Mouse (Mus musculus): ENCODE results near the gene Akap11. TPM values are rescaled to one million over a fixed set of nuclear protein-coding genes. Genes with fewer than 3 reads are reported as not detected.

Akap11 gene
- total and polyA plus RNA-seq, 3 experiments: 10.9 to 17.5 (median 12.0) TPM

GRCm38 (mm10) chr14:78510713-78511112 is 25.9 kb downstream of the Akap11 start:
- peaks cover 11 to 60% of the 10 kb centered on the region in 2 experiments for H3K36me3 ChIP-seq (replicated peaks in 1 of 2; ENCODE audit: control insufficient read depth in 1 of 2, insufficient read depth in 1 of 2, low read length in 1 of 2)
- H3K9ac ChIP-seq (ENCODE audit: insufficient read depth, low read depth): no peak overlapping the region
- no peaks in the 10 kb centered on the region for H3K27me3 ChIP-seq (replicated peaks)
- in situ Hi-C loops (cut with MboI; ENCODE audit: low pct_ligation_motif_present, low pct_unique_long_range_greater_than_20kb, low sequenced_read_pairs) (no loop called here), dilution Hi-C loops (cut with MboI; ENCODE audit: extremely low pct_ligation_motif_present, extremely low pct_unique_long_range_greater_than_20kb, low sequenced_read_pairs) (no loop called here)
- DNase-seq (ENCODE audit: extremely low read depth): peak; percentile 27
- H3K27ac ChIP-seq (ENCODE audit: insufficient read depth, low read depth): no peak overlapping the region
- no peaks in the 10 kb centered on the region for H3K9me3 ChIP-seq (replicated peaks; ENCODE audit: low read length)
- no peak overlapping the region for H3K4me3 ChIP-seq (replicated peaks in 1 of 3; ENCODE audit: low read depth in 2 of 3, low read length in 2 of 3, poor library complexity in 1 of 3)
- no peaks in the 10 kb centered on the region for H3K79me2 ChIP-seq (replicated peaks; ENCODE audit: control insufficient read depth, extremely low read depth, insufficient read depth, poor library complexity, severe bottlenecking)
- TF ChIP-seq RAD21 (IDR thresholded peaks at IDR 0.05; ENCODE audit: low read depth, low read length): peak; percentile 50
- peak; percentile 38 for TF ChIP-seq SMC3 (IDR thresholded peaks at IDR 0.05; ENCODE audit: low read depth, low read length)
- TF ChIP-seq E2F4 (IDR thresholded peaks at IDR 0.05; ENCODE audit: insufficient replicate concordance, low read depth, low read length): no peak
- no peak for TF ChIP-seq ZC3H11A (IDR thresholded peaks at IDR 0.05; ENCODE audit: low read depth, low read length)
- TF ChIP-seq JUND (conservative IDR thresholded peaks at IDR 0.05; ENCODE audit: low read depth, low read length): no peak
- TF ChIP-seq CTCF (conservative IDR thresholded peaks at IDR 0.05 in 1 of 2, IDR thresholded peaks at IDR 0.05 in 1 of 2; ENCODE audit: low read depth in 2 of 2, low read length in 2 of 2): peak in 1 of 2 experiments; percentile 52; a peak in 3 of 4 replicates
- no peaks in the 10 kb centered on the region for H3K4me1 ChIP-seq (ENCODE audit: control insufficient read depth in 1 of 2, insufficient read depth in 2 of 2)
- H3K4me2 ChIP-seq (ENCODE audit: insufficient read depth, low read depth, poor library complexity, severe bottlenecking): no peak overlapping the region

- Histone ChIP-seq H3K27me3 (replicated peaks) (no peaks in the 10 kb centered on the region), H3K4me1 (ENCODE audit: control insufficient read depth in 1 of 2, insufficient read depth in 2 of 2) (no peaks in the 10 kb centered on the region), H3K4me2 (ENCODE audit: insufficient read depth, low read depth, poor library complexity, severe bottlenecking) (no peak overlapping the region), H3K9me3 (replicated peaks; ENCODE audit: low read length) (no peaks in the 10 kb centered on the region), H3K79me2 (replicated peaks; ENCODE audit: control insufficient read depth, extremely low read depth, insufficient read depth, poor library complexity, severe bottlenecking) (no peaks in the 10 kb centered on the region), H3K4me3 (replicated peaks in 1 of 3; ENCODE audit: low read depth in 2 of 3, low read length in 2 of 3, poor library complexity in 1 of 3) (no peak overlapping the region), H3K9ac (ENCODE audit: insufficient read depth, low read depth) (no peak overlapping the region), H3K27ac (ENCODE audit: insufficient read depth, low read depth) (no peak overlapping the region), H3K36me3 (replicated peaks in 1 of 2; ENCODE audit: control insufficient read depth in 1 of 2, insufficient read depth in 1 of 2, low read length in 1 of 2) (peaks cover 11 to 65% of the 10 kb centered on the region in 2 experiments)
- in situ Hi-C loops (cut with MboI; ENCODE audit: low pct_ligation_motif_present, low pct_unique_long_range_greater_than_20kb, low sequenced_read_pairs): no loop called here
- DNase-seq (ENCODE audit: extremely low read depth): no peak
- dilution Hi-C loops (cut with MboI; ENCODE audit: extremely low pct_ligation_motif_present, extremely low pct_unique_long_range_greater_than_20kb, low sequenced_read_pairs): no loop called here
- TF ChIP-seq ELF1 (IDR thresholded peaks at IDR 0.05; ENCODE audit: low read depth, low read length): no peak
- TF ChIP-seq MAX (IDR thresholded peaks at IDR 0.05; ENCODE audit: low read length): no peak
- TF ChIP-seq POLR2A (IDR thresholded peaks at IDR 0.05; ENCODE audit: low read depth, low read length): no peak
- no peak for TF ChIP-seq PAX5 (IDR thresholded peaks at IDR 0.05; ENCODE audit: low read length)
- TF ChIP-seq CHD1 (IDR thresholded peaks at IDR 0.05; ENCODE audit: low read depth, low read length): no peak
- no peak for TF ChIP-seq SIN3A (IDR thresholded peaks at IDR 0.05; ENCODE audit: low read length)
- TF ChIP-seq MYC (IDR thresholded peaks at IDR 0.05; ENCODE audit: low read depth, low read length): no peak
- no peak for TF ChIP-seq SMC3 (IDR thresholded peaks at IDR 0.05; ENCODE audit: low read depth, low read length)
- TF ChIP-seq BHLHE40 (IDR thresholded peaks at IDR 0.05; ENCODE audit: low read depth, low read length): no peak
- TF ChIP-seq IRF4 (IDR thresholded peaks at IDR 0.05; ENCODE audit: low read depth, low read length): no peak
- TF ChIP-seq CHD2 (IDR thresholded peaks at IDR 0.05; ENCODE audit: low read length): no peak
These were observed 26.8 kb downstream of the Akap11 start for GRCm38 (mm10) chr14:78509791-78510190.

DNA sequence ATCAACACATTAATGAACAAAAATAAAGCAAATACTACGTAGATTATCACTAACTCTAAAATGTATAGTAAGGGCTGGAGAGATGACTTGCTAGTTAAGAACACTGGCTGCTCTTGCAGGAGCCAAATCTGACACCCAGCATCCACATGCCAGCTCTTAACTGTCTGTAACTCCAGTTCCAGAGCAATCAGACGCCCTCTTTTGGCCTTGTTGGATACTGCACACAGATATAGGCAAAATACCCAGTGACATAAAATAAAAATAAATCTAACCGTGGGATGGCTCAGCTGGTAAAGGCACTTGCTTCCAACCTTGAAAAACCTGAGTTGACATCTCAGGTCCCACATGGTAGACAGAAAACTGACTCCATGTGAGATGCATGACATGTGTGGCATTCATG is 36.0 kb downstream of the Akap11 start:
- Histone ChIP-seq H3K9me3 (replicated peaks; ENCODE audit: low read length) (no peaks in the 10 kb centered on the region), H3K9ac (ENCODE audit: insufficient read depth, low read depth) (no peak overlapping the region), H3K4me1 (ENCODE audit: control insufficient read depth in 1 of 2, insufficient read depth in 2 of 2) (peaks cover 2 to 11% of the 10 kb centered on the region in 2 experiments; a peak in 3 of 4 replicates), H3K79me2 (replicated peaks; ENCODE audit: control insufficient read depth, extremely low read depth, insufficient read depth, poor library complexity, severe bottlenecking) (no peaks in the 10 kb centered on the region), H3K27me3 (replicated peaks) (no peaks in the 10 kb centered on the region), H3K4me2 (ENCODE audit: insufficient read depth, low read depth, poor library complexity, severe bottlenecking) (no peak overlapping the region), H3K27ac (ENCODE audit: insufficient read depth, low read depth) (no peak overlapping the region), H3K36me3 (replicated peaks in 1 of 2; ENCODE audit: control insufficient read depth in 1 of 2, insufficient read depth in 1 of 2, low read length in 1 of 2) (peaks cover 0 to 27% of the 10 kb centered on the region in 2 experiments), H3K4me3 (replicated peaks in 1 of 3; ENCODE audit: low read depth in 2 of 3, low read length in 2 of 3, poor library complexity in 1 of 3) (no peak overlapping the region)
- in situ Hi-C loops (cut with MboI; ENCODE audit: low pct_ligation_motif_present, low pct_unique_long_range_greater_than_20kb, low sequenced_read_pairs): no loop called here
- dilution Hi-C loops (cut with MboI; ENCODE audit: extremely low pct_ligation_motif_present, extremely low pct_unique_long_range_greater_than_20kb, low sequenced_read_pairs): no loop called here
- TF ChIP-seq PAX5 (IDR thresholded peaks at IDR 0.05; ENCODE audit: low read length): no peak
- peak in 1 of 2 experiments; percentile 18; a peak in 2 of 4 replicates for TF ChIP-seq CTCF (conservative IDR thresholded peaks at IDR 0.05 in 1 of 2, IDR thresholded peaks at IDR 0.05 in 1 of 2; ENCODE audit: low read depth in 2 of 2, low read length in 2 of 2)
- DNase-seq (ENCODE audit: extremely low read depth): peak; percentile 21
